Mouse (Mus musculus) mouse trophoblast stem cell (cell line): ENCODE data around the gene Leo1.

Experiments
- in situ Hi-C, 2 experiments: fragments of 300-500 bp; cut with MseI, MboI; formaldehyde crosslinking; loops; 2 replicates in 1 of 2; 3 replicates in 1 of 2; pipeline ENCODE4 v1.15.1; 2025

Leo1 gene

GRCm38 (mm10) chr9:75440796-75441666 lies at the start of gene Leo1:
Gene Leo1 (plus strand): TSS chr9:75441524.
- in situ Hi-C loops: no loop called here

GRCm38 (mm10) chr9:75393251-75393650 lies 48.1 kb upstream of the Leo1 start:
- in situ Hi-C loops: no loop called here

- in situ Hi-C loops: no loop called here
Measured at GRCm38 (mm10) chr9:75395971-75396370, 45.4 kb upstream of the Leo1 start.

- in situ Hi-C loops: no loop called here
Measured at GRCm38 (mm10) chr9:75399069-75399468, 42.3 kb upstream of the Leo1 start.

GRCm38 (mm10) chr9:75400639-75401038 lies 40.7 kb upstream of the Leo1 start:
- in situ Hi-C loops: no loop called here

GRCm38 (mm10) chr9:75401593-75402504 lies 39.5 kb upstream of the Leo1 start:
- in situ Hi-C loops: no loop called here

- in situ Hi-C loops: no loop called here
Measured at GRCm38 (mm10) chr9:75403520-75403919, 37.8 kb upstream of the Leo1 start.

GRCm38 (mm10) chr9:75406121-75406520 lies 35.2 kb upstream of the Leo1 start:
- in situ Hi-C loops: no loop called here

GRCm38 (mm10) chr9:75407803-75408202 lies 33.5 kb upstream of the Leo1 start:
- in situ Hi-C loops: no loop called here

- in situ Hi-C loops: no loop called here
Measured at GRCm38 (mm10) chr9:75408204-75408826, 33.0 kb upstream of the Leo1 start.

GRCm38 (mm10) chr9:75409031-75409851 lies 32.1 kb upstream of the Leo1 start:
- in situ Hi-C loops: no loop called here

- in situ Hi-C loops: no loop called here
Measured at GRCm38 (mm10) chr9:75409852-75410378, 31.4 kb upstream of the Leo1 start, which contains the start of gene Mapk6. Gene Mapk6 (minus strand): TSS chr9:75410005.

- in situ Hi-C loops: no loop called here
Measured at GRCm38 (mm10) chr9:75410868-75411487, 30.3 kb upstream of the Leo1 start.

GRCm38 (mm10) chr9:75411584-75411983 lies 29.7 kb upstream of the Leo1 start:
- in situ Hi-C loops: no loop called here

- in situ Hi-C loops: no loop called here
Measured at GRCm38 (mm10) chr9:75413206-75413605, 28.1 kb upstream of the Leo1 start.

GRCm38 (mm10) chr9:75414204-75414603 lies 27.1 kb upstream of the Leo1 start:
- in situ Hi-C loops: no loop called here

GRCm38 (mm10) chr9:75422251-75422691 lies 19.1 kb upstream of the Leo1 start:
- in situ Hi-C loops: no loop called here

GRCm38 (mm10) chr9:75423683-75424082 lies 17.6 kb upstream of the Leo1 start:
- in situ Hi-C loops: no loop called here

GRCm38 (mm10) chr9:75424358-75425150 lies 16.8 kb upstream of the Leo1 start:
- in situ Hi-C loops: no loop called here
